Mouse (Mus musculus) adrenal gland, postnatal 10 days (tissue): Measurements from ENCODE around the gene Rgs17. TPM values are rescaled to one million over a fixed set of nuclear protein-coding genes. Genes with fewer than 3 reads are reported as not detected.

Experiments used
- DNase-seq: peaks from one replicate; pipeline ENCODE4 v3.0.0; 2021; ENCODE audit warnings: mixed read lengths
- total RNA-seq, 2 experiments: library from RNA; stranded (reverse); gene quantifications; 2 replicates each; pipeline ENCODE4 v1.2.3; 2021

Gene Rgs17
- total RNA-seq, 2 experiments from 2014 or later = 1.1 to 1.8 TPM

- peak; percentile 99 for DNase-seq
Observed at GRCm38 (mm10) chr10:5823740-5824491, 98.3 kb downstream of the Rgs17 start, which contains the start of gene Mtrf1l. TSS of gene Mtrf1l (minus strand) at chr10:5823910.

- no peak for DNase-seq
Observed at GRCm38 (mm10) chr10:5823291-5823739, 98.9 kb downstream of the Rgs17 start.

- no peak for DNase-seq
Observed at GRCm38 (mm10) chr10:5818772-5819171, 103.4 kb downstream of the Rgs17 start.

GRCm38 (mm10) chr10:5815968-5816367, 106.2 kb downstream of the Rgs17 start:
- DNase-seq = no peak

- DNase-seq = no peak
Observed at GRCm38 (mm10) chr10:5813724-5814123, 108.5 kb downstream of the Rgs17 start.

- DNase-seq = no peak
Observed at GRCm38 (mm10) chr10:5807683-5808082, 114.5 kb downstream of the Rgs17 start.

GRCm38 (mm10) chr10:5806996-5807395, 115.2 kb downstream of the Rgs17 start:
- no peak for DNase-seq

GRCm38 (mm10) chr10:5806416-5806815, 115.8 kb downstream of the Rgs17 start:
- DNase-seq = peak; percentile 14

- DNase-seq = peak; percentile 97
Observed at GRCm38 (mm10) chr10:5805731-5806307, 116.4 kb downstream of the Rgs17 start.

- peak; percentile 98 for DNase-seq
Observed at GRCm38 (mm10) chr10:5805243-5805730, 116.9 kb downstream of the Rgs17 start, which contains the start of gene Fbxo5. TSS of gene Fbxo5 (minus strand) at chr10:5805600.

- peak; percentile 17 for DNase-seq
Observed at GRCm38 (mm10) chr10:5804691-5805156, 117.5 kb downstream of the Rgs17 start.

GRCm38 (mm10) chr10:5803739-5804138, 118.5 kb downstream of the Rgs17 start:
- no peak for DNase-seq

GRCm38 (mm10) chr10:5802866-5803265, 119.3 kb downstream of the Rgs17 start:
- DNase-seq = no peak

GRCm38 (mm10) chr10:5800490-5800889, 121.7 kb downstream of the Rgs17 start:
- no peak for DNase-seq

- no peak for DNase-seq
Observed at GRCm38 (mm10) chr10:5798069-5798468, 124.1 kb downstream of the Rgs17 start.

GRCm38 (mm10) chr10:5790657-5791056, 131.5 kb downstream of the Rgs17 start:
- peak; percentile 71 for DNase-seq

GRCm38 (mm10) chr10:5786923-5787322, 135.3 kb downstream of the Rgs17 start:
- peak; percentile 16 for DNase-seq

Other genes starting within 250 kb of the Rgs17 start
- 10 to 100 TPM in 1 of 2 experiments, 1 to 10 TPM in 1; 9.7 to 14.8 TPM for gene Fbxo5, start 116.8 kb downstream of the Rgs17 start, total RNA-seq
- 10 to 100 TPM in 1 of 2 experiments, 1 to 10 TPM in 1; 8.9 to 12.6 TPM for gene Mtrf1l, start 98.5 kb downstream of the Rgs17 start, total RNA-seq